Mouse (Mus musculus) intestine, embryonic 15.5 days (tissue): ENCODE results near the gene Cadps. TPM values are rescaled to one million over a fixed set of nuclear protein-coding genes. Genes with fewer than 3 reads are reported as not detected.

Source experiments
- ATAC-seq: fragments of 200-750 bp; cut with Nextera tagmentation; 2 replicates; pipeline ENCODE4 v1.8.0; 2017; ENCODE audit warnings: moderate TSS enrichment, moderate library complexity
- H3K27ac ChIP-seq: fragments of 300-500 bp; sonication (generic); 2 replicates; pipeline ENCODE4 v1.5.1; 2015; ENCODE audit warnings: mild to moderate bottlenecking, inconsistent platforms
- H3K27me3 ChIP-seq: fragments of 300-500 bp; sonication (generic); replicated peaks from 2 replicates; pipeline ENCODE4 v1.6.1; 2015; ENCODE audit warnings: inconsistent platforms
- H3K36me3 ChIP-seq: fragments of 300-500 bp; sonication (generic); 2 replicates; pipeline ENCODE4 v1.6.1; 2015; ENCODE audit warnings: inconsistent platforms
- H3K4me1 ChIP-seq: fragments of 300-500 bp; sonication (generic); replicated peaks from 2 replicates; pipeline ENCODE4 v1.6.1; 2015; ENCODE audit warnings: inconsistent platforms
- H3K4me2 ChIP-seq: fragments of 300-500 bp; sonication (generic); replicated peaks from 2 replicates; pipeline ENCODE4 v1.6.1; 2015; ENCODE audit warnings: mild to moderate bottlenecking, inconsistent platforms
- H3K4me3 ChIP-seq: fragments of 300-500 bp; sonication (generic); replicated peaks from 2 replicates; pipeline ENCODE4 v1.5.1; 2015; ENCODE audit warnings: inconsistent platforms
- H3K9ac ChIP-seq: fragments of 300-500 bp; sonication (generic); 2 replicates; pipeline ENCODE4 v1.6.1; 2015; ENCODE audit warnings: inconsistent platforms
- H3K9me3 ChIP-seq: fragments of 300-500 bp; sonication (generic); 2 replicates; pipeline ENCODE4 v1.6.1; 2016; ENCODE audit warnings: inconsistent platforms
- WGBS: fragments of 180-500 bp; shearing (Covaris S2); methylation state at CpG from one replicate; pipeline ENCODE4 v1.1.7; 2015; 5-methylcytosine and 5-hydroxymethylcytosine counted together
- polyA plus RNA-seq: library from polyadenylated mRNA; unstranded; fragments of >200 nt; fragmentation: Nextera tagmentation; extraction: Ambion mirVana; gene quantifications from 2 replicates; pipeline ENCODE4 v1.2.1, GENCODE M21; 2015

Cadps gene
- polyA plus RNA-seq, 1 experiment from 2014 or later = 2.5 TPM

DNA sequence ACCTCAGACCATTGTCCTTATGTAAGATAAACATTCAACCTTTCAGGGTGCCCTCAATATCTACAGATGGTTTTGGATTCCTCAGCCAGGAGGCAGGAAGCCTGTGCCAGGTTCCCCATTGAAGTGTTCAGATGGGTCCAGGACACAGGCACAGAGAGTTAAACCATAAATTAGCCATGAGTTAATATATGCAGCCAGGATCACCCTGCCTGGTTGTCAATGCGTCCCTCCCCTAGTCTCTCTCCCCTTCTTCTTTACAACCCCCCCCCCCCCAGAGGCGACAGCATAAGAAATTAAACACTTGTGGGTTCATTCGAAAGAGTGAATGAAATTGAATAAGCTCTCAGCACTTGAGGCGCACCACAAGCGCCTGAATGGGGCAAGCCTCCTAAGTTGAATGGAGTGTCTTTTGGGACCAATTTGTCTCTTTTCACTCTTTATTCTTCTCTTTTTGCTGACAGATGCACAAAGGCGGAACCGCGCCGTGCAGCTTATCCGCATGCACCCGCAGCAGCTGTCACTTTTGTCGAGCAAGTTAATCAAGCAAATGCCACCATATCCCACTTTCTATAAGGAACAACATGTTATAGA, 429.5 kb downstream of the Cadps start:
- H3K36me3 ChIP-seq = no peaks in the 10 kb centered on the region
- H3K9ac ChIP-seq = no peak overlapping the region
- no peak overlapping the region for H3K4me2 ChIP-seq
- no peaks in the 10 kb centered on the region for H3K27me3 ChIP-seq
- H3K27ac ChIP-seq = no peak overlapping the region
- no peaks in the 10 kb centered on the region for H3K9me3 ChIP-seq
- no peak overlapping the region for H3K4me3 ChIP-seq
- no peaks in the 10 kb centered on the region for H3K4me1 ChIP-seq
- ATAC-seq = no peak
- 75% methylated on average over 12 of the region's 12 CpGs for WGBS

DNA sequence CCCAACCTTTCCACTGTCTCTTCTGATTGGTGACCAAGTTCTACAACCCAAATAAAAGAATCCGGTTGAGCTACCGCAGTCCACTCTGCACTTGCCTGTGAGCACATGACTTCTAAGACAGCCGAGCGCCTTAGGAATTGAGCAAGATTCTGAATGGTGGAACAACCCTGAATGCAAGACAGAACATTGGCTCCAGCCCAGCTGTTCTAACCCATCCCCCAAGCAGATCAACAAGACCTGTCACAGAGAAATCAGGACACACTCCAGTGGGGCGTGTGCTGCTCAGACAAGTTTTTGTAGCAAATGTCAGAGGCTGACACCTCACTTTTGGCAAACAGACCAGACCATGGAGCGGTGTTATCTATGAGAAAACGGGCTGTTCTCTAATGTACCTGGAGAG, 431.7 kb downstream of the Cadps start:
- H3K4me2 ChIP-seq = no peak overlapping the region
- 72% methylated on average over 7 of the region's 7 CpGs for WGBS
- no peaks in the 10 kb centered on the region for H3K36me3 ChIP-seq
- H3K9me3 ChIP-seq = no peaks in the 10 kb centered on the region
- no peaks in the 10 kb centered on the region for H3K4me1 ChIP-seq
- H3K27me3 ChIP-seq = no peaks in the 10 kb centered on the region
- no peak overlapping the region for H3K9ac ChIP-seq
- ATAC-seq = no peak
- H3K4me3 ChIP-seq = no peak overlapping the region
- H3K27ac ChIP-seq = no peak overlapping the region

DNA sequence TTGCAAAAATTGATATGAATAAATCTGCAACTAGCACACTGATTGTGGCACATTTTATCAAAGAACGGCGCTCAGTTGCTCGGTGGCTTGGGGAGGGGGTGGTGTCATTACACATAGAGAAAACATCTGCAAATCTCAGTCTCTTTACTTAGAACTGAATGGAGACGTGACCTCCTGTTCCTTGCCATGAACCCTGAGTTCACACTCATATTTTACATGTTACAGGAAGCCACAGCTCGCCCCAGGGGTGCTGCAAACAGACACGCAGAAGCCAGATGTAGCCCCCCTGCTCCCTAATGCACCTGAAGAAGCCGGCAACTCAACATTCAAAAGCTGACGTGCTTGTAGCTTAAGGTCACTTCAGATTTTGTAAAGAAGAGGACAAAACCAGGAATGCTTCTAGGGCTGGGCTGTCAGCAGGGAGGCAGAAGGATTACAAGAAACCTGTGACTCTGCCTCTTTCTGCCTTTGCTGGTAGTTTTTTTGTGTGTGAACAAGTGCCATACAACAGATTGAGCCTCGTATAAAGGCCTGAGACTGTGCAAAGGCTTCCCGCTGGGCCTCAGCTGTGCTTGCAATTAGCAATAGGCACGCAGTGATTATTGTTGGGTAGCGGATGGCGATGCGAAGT, 434.0 kb downstream of the Cadps start:
- no peaks in the 10 kb centered on the region for H3K36me3 ChIP-seq
- no peak overlapping the region for H3K27ac ChIP-seq
- no peak overlapping the region for H3K4me2 ChIP-seq
- WGBS = 45% methylated on average over 14 of the region's 14 CpGs
- no peaks in the 10 kb centered on the region for H3K27me3 ChIP-seq
- no peaks in the 10 kb centered on the region for H3K4me1 ChIP-seq
- no peaks in the 10 kb centered on the region for H3K9me3 ChIP-seq
- no peak for ATAC-seq
- no peak overlapping the region for H3K4me3 ChIP-seq
- H3K9ac ChIP-seq = no peak overlapping the region

DNA sequence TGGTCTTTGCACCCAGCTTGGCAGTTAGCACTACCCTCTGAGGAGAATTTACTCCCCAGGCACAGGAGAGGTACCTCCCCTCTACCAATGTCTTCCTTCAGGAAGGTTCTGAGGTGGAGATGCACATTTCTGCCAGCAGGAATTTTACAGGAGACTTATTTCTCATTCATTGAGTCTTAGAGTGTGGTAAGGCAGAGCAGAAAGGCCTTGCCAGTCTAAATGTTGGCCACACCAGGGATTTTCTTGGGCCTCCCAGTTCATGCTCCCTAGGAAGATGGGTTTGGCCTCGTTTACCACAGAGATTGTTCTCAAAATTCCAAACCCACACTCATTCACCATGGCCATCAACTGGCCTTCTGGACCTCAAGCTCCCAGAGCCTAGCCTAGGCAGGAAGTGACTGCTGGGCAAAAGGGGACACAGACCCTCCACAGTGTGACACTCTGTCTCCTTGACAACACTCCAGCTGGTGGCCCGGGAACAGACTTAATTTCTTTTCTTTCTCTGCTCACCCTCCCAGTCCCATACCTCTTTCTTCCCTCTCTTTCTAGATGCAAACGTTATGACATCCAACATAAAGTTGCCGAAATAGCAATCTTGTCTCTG, 434.6 kb downstream of the Cadps start:
- 43% methylated on average over 4 of the region's 4 CpGs for WGBS
- Histone ChIP-seq H3K4me1 (no peaks in the 10 kb centered on the region), H3K9me3 (no peaks in the 10 kb centered on the region), H3K4me2 (no peak overlapping the region), H3K4me3 (no peak overlapping the region), H3K9ac (no peak overlapping the region), H3K27ac (no peak overlapping the region), H3K36me3 (no peaks in the 10 kb centered on the region), H3K27me3 (no peaks in the 10 kb centered on the region)
- ATAC-seq = no peak

DNA sequence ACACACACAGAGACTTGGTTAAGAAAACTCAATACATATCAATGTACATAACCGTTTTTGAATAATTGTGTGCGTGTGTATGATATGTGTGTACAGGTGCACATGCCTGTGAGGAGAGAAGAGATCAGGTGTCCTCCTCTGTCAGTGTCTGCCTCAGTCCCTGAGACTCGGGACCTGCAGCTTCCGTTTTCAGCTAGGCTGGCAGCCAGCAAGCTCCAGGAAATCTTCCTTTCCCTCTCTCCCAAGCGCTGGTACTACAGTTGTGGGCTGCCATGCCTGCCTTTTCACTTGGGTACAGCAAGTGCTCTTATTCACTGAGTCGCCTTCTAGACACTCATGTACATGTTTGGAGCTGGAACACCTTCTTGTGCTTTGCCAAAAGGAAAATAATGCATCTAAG, 435.7 kb downstream of the Cadps start:
- ATAC-seq = no peak
- Histone ChIP-seq H3K9ac (no peak overlapping the region), H3K4me3 (no peak overlapping the region), H3K36me3 (no peaks in the 10 kb centered on the region), H3K27ac (no peak overlapping the region), H3K9me3 (no peaks in the 10 kb centered on the region), H3K4me1 (no peaks in the 10 kb centered on the region), H3K27me3 (no peaks in the 10 kb centered on the region), H3K4me2 (no peak overlapping the region)
- WGBS = 69% methylated on average over 6 of the region's 6 CpGs

DNA sequence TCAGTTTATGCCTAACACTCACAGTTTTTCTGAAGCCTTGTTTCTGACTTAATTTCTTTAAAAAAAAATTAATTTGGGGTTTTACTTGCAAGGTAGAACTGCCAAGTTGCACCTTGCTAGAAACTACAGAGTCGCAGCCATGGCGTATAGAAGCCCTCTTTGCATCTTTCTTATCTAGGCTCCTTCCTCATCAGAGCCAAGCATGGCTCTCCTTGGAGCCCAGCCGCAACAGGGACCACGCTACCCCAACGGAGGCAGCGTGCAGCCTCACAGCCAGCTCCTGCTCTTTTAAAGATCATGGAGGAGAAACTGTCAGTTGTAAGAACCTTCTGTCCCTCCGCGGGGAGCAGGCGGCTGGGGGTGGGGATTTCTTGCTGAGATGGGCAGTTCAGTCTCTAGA, 445.0 kb downstream of the Cadps start:
- H3K27ac ChIP-seq = no peak overlapping the region
- 21% methylated on average over 9 of the region's 9 CpGs for WGBS
- H3K4me3 ChIP-seq = no peak overlapping the region
- no peaks in the 10 kb centered on the region for H3K36me3 ChIP-seq
- ATAC-seq = no peak
- no peak overlapping the region for H3K9ac ChIP-seq
- H3K4me2 ChIP-seq = no peak overlapping the region
- H3K9me3 ChIP-seq = no peaks in the 10 kb centered on the region
- H3K4me1 ChIP-seq = no peaks in the 10 kb centered on the region
- no peaks in the 10 kb centered on the region for H3K27me3 ChIP-seq

DNA sequence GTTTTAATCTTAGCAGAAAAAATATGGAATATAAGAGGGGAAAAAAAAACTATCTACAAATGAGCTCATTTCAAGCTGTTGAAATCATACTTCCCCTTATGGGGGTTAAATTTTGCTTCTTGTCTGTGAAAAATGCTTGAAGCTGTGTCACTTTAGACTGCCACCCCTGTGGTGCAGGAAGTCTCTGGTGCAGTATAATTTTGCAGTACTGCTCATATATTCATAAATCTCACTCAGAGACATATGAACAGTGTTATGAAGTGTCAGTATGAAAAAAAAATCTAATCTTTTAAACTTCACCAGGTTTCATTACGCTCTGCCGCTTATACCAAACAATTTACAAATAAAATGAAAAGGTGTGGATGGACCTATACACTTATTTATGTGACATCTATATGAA, 445.6 kb downstream of the Cadps start:
- H3K9ac ChIP-seq = no peak overlapping the region
- no peaks in the 10 kb centered on the region for H3K9me3 ChIP-seq
- H3K4me3 ChIP-seq = no peak overlapping the region
- H3K27me3 ChIP-seq = no peaks in the 10 kb centered on the region
- no peaks in the 10 kb centered on the region for H3K36me3 ChIP-seq
- H3K4me1 ChIP-seq = no peaks in the 10 kb centered on the region
- ATAC-seq = no peak
- H3K27ac ChIP-seq = no peak overlapping the region
- WGBS = 97% methylated on average over 2 of the region's 2 CpGs
- H3K4me2 ChIP-seq = no peak overlapping the region

DNA sequence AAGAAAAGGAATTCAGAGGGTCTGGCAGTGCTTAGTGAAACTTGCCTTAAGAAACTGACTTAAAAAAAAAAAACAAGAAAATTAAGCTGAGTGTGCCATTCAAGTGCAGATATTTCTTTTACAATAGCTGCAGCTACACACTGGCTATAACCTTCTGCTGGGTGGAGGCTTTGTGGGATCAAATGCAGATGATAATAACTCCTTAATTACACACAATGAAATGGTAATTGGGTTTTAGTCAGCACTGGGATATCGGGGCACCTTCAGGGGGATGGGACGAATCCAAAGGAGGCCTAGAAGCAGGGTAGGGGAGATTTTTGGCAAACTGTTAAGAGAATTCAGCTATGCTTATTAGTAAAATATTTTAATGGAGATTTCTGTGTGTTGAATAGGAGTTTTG, 447.4 kb downstream of the Cadps start:
- H3K27me3 ChIP-seq = no peaks in the 10 kb centered on the region
- H3K4me3 ChIP-seq = no peak overlapping the region
- H3K9me3 ChIP-seq = no peaks in the 10 kb centered on the region
- H3K4me2 ChIP-seq = no peak overlapping the region
- no peaks in the 10 kb centered on the region for H3K36me3 ChIP-seq
- H3K4me1 ChIP-seq = no peaks in the 10 kb centered on the region
- H3K27ac ChIP-seq = no peak overlapping the region
- no peak for ATAC-seq
- H3K9ac ChIP-seq = no peak overlapping the region
- 72% methylated on average over 2 of the region's 2 CpGs for WGBS

DNA sequence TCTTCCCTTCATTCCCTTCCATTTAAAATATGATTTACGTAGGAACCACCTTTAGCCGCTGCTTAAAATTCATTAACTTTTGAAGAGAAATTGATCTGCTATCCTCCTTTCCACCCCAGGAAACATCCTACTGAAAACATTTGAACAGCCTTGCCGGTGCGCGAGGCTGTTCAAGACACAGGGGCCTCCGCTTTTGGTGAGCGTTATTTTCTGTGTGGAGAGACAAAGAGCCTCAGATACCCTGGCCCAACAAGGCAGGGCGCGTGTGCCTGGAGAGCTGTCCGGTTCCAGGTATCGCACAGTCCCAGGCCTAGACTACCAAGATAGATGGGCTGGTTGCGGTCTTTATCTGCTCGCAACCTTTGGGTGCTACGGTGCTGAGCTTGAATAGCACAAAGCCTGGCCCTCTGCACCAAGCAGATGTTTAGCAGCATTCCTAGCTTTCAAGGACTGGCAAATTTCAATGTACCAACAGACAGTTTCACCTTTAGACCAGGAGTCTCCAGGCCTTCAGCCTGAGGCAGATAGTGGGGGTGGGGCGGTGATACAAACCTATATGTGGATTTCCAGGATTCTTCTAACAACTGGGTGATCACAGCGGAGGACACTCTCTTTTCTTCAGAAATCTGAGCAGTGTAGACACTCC, 472.5 kb downstream of the Cadps start:
- Histone ChIP-seq H3K9me3 (no peaks in the 10 kb centered on the region), H3K27me3 (peaks cover 80% of the 10 kb centered on the region), H3K4me3 (no peak overlapping the region), H3K36me3 (no peaks in the 10 kb centered on the region), H3K4me1 (peaks cover 9% of the 10 kb centered on the region), H3K27ac (no peak overlapping the region), H3K4me2 (no peak overlapping the region), H3K9ac (no peak overlapping the region)
- ATAC-seq = no peak
- 10% methylated on average over 16 of the region's 16 CpGs for WGBS

DNA sequence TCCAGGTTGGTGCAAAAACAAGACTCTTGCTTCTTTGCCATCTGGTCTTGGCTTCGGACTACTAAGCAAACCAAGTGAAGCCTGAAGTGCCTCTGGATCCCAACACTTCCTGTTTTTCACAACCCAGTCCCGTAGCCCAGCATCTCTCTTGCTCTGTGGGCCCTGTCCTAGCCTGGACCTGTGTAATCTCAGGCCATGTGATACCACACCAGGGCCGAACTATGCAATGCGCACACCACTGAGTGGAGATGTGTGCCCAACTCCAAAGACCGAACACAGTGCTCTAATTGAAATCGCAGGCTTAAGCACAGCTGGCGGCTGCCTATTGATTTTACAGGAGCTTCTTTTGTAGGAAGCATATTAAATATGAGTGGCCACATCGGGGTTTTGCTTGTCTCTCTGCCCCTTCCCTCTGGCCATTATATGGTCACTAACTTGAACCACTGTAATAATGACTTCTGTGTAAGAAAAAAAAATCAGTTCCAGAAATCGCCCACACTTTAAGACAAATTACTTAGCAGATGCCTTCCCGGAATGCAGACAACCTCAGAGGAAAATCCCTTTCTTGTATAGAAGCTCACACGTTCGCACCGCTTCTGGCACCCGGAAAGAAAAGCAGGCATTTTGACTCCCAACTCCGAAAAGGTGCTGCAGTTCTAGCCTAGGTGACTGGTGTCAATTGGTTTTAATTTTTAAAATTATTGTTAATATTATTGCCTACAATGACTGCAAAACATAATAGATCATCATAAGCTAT, 473.4 kb downstream of the Cadps start:
- 8% methylated on average over 15 of the region's 15 CpGs for WGBS
- Histone ChIP-seq H3K27ac (no peak overlapping the region), H3K4me2 (no peak overlapping the region), H3K9me3 (no peaks in the 10 kb centered on the region), H3K27me3 (peaks cover 87% of the 10 kb centered on the region), H3K36me3 (no peaks in the 10 kb centered on the region), H3K9ac (no peak overlapping the region), H3K4me3 (no peak overlapping the region), H3K4me1 (peaks cover 12% of the 10 kb centered on the region)
- ATAC-seq = no peak

DNA sequence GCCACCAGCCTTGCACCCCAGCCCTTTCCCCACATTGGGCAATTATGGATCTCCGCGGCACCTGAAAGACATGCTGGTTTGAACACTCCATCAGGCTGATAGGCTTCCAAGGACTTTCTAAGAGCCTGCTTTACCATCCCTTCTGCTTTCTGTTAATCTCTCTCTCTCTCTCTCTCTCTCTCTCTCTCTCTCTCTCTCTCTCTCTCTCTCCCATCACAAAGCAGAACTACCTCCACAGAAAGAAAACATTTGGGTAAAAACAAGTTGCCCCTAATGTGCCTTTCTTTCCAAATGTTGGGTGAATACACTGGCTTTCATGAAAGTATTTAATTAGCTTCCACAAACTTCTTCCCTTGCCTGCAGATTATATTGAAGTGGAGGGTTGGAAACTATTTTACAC, 474.8 kb downstream of the Cadps start, which contains the start of gene Fezf2:
TSS of gene Fezf2 (minus strand) at position 101 of the 400 bp plus-strand sequence.
- Histone ChIP-seq H3K4me1 (peaks cover 12% of the 10 kb centered on the region), H3K27ac (no peak within 1 kb of the TSS), H3K9ac (no peak within 1 kb of the TSS), H3K36me3 (no peaks in the 10 kb centered on the region), H3K27me3 (peaks cover 88% of the 10 kb centered on the region), H3K4me3 (no peak within 1 kb of the TSS), H3K4me2 (no peak within 1 kb of the TSS), H3K9me3 (no peaks in the 10 kb centered on the region)
- WGBS = 5% methylated on average over 2 of the region's 2 CpGs
- ATAC-seq = no peak
